Mouse (Mus musculus): ENCODE results near the gene Rundc1.
"Not testable (repeated sequence)": the region's sequence is repeated elsewhere in the genome, so short reads cannot be mapped to it uniquely, and the experiment has no call there.

Gene Rundc1

DNA sequence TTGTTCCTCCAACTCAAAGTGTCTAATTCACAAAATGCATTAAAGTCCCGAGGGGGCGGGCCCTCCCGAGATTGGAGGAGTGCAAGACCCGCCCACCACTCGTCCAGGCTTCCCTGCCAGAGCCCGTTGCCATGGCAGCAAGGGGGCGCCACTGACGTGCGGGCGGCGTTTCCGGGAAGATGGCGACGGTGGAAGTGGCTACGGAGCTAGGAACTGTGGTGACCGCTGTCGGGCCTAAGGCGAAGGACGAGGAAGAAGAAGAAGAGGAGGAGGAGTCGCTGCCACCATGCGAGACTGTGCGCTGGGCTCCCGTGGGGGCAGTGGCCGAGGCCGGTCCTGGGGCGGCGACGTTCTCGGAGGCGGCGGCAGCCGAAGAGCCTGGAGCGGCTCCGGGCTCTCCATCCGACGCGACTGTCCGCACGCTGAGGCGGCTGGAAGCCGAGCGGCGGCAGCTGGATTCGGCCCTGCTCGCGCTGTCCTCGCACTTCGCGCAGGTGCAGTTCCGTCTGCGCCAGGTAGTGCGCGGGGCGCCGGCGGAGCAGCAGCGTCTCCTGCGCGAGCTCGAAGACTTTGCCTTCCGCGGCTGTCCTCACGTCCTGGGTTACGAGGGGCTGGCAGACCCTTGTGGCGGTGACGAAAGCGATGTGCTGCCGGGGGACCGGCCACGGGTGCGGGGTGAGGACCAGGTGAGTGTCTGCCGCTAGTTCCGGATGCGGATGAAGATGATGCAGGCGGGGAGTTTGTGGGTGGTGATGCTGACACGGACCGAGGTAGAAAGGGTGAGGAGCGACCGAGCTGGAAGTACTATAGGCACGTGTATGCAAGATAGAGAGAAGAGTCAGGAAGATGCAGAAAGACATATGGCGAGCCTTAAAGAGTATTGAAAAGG is at the start of gene Rundc1, which contains the start of gene Ptges3l:
Gene Rundc1, plus strand, starts transcription at position 161 of the 889 bp plus-strand sequence.
Gene Ptges3l, minus strand, starts transcription at position 409 of the 889 bp plus-strand sequence.
- peak; percentile 97 for DNase-seq (ENCODE audit: low spot score)

DNA sequence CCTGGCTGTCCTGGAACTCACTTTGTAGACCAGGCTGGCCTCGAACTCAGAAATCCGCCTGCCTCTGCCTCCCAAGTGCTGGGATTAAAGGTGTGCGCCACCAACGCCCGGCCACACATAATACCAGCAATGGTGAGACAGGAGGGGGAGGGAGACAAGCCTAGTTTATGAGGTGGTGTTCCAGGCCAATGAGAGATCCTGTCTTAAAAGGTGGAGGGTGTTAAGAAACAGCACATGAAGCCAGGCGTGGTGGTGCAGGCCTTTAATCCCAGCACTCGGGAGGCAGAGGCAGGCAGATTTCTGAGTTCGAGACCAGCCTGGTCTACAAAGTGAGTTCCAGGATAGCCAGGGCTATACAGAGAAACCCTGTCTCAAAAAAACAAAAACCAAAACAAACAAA is 46.7 kb upstream of the Rundc1 start:
- DNase-seq (ENCODE audit: low spot score), result not testable (repeated sequence)

DNA sequence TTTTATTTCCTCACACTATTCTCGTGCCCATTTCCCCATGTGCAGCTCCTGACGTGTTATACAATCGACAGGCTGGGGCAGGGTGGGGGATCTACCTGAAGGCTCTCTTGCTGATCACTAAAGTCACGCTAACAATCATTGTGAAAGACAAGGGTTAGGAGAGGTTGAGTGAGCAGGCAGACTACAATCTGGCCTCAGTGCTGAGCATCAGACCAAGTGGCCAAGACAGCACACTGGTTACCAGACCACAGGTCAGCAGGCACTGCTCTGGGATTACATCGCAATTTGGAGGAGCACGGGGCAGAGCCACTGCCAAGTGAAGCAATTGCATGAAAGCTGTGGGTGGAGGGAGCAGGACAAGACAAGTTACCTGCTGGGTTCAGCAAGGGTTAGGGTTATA is 46.0 kb upstream of the Rundc1 start:
- no peak for DNase-seq (ENCODE audit: low spot score)

DNA sequence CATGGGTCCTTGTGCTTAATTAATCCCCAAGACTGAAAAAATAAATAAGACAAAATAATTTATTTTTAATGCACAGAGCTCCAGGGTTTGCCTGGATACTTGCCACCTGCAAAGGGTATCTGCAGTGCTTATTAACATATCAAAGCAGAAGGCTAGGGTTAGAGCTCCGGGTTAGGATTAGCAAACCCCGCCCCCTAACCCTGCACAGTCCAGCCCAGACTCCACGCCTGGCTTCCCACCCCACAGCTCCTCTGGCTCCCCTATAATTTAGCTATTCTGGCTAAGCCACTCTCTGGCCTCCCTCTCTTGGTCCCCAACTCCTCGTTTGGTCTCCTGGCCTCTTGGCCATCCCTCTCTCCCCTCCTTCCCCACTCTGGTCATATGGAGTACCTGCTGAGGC is 43.1 kb upstream of the Rundc1 start:
- peak; percentile 4 for DNase-seq (ENCODE audit: low spot score)

DNA sequence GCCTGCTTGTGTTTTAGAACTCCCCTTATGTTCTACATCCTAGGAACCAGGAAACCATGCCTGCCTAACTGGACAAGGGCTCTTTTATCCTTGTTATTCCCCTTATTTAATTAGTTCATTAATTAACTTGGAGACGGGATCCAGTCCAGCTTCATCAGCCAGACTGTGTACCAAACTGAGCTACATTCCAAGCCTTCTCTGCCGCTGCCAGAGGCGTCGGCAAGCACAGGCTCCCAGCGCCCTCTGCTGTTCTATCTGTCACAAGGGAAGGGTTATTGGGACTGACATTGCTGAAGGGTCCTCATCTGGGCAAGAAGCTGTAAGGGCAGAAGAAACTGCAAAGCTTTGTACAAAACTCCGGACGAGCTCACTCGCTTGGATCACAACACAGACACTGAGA is 29.8 kb upstream of the Rundc1 start:
- DNase-seq (ENCODE audit: low spot score), result peak; percentile 90

DNA sequence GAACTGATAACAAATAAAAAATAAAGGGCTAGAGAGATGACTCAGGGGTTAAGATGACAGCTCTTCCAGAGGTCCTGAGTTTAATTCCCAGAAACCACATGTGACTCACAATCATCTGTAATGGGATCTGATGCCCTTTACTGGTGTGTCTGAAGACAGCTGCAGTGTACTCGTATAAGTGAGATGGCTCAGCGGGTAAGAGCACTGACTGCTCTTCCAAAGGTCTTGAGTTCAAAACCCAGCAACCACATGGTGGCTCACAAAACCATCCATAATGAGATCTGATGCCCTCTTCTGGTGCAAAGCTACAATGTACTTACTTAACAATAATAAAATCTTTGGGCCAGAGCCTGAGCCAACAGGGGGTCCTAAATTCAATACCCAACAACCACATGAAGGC is 9.6 kb upstream of the Rundc1 start:
- DNase-seq (ENCODE audit: low spot score), result no peak

DNA sequence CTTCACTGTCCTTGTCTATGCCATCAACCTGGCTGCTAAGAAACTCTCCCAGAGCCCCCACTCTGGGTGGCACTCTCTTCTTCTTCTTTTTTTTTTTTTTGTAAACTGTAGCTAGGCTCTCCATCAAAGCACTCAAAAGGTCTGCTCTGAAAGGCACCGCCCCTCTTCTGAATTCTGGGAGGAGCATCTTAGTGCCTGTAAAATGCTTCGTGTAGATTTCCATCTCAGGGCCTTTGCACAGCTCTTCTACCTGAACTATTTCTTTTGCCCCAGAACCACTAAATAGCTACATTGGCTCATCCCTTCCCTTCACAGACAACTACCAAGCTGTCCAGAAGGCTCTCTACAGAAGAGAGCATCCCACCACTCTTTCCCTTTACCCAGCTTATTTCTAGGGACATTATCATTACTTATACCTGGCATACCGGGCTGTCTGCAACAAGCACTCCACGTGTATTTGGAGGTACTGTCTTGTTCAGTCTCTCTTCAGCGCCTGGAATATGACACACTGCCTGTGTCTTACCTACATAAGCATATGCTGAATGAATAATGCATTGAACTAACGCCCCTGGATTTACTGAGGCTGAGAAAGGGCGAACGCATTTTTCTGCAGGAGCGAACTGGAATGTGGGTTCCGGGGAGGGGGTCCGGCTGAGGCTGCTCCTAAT is 8.3 kb upstream of the Rundc1 start:
- DNase-seq (ENCODE audit: low spot score), result peak; percentile 28

DNA sequence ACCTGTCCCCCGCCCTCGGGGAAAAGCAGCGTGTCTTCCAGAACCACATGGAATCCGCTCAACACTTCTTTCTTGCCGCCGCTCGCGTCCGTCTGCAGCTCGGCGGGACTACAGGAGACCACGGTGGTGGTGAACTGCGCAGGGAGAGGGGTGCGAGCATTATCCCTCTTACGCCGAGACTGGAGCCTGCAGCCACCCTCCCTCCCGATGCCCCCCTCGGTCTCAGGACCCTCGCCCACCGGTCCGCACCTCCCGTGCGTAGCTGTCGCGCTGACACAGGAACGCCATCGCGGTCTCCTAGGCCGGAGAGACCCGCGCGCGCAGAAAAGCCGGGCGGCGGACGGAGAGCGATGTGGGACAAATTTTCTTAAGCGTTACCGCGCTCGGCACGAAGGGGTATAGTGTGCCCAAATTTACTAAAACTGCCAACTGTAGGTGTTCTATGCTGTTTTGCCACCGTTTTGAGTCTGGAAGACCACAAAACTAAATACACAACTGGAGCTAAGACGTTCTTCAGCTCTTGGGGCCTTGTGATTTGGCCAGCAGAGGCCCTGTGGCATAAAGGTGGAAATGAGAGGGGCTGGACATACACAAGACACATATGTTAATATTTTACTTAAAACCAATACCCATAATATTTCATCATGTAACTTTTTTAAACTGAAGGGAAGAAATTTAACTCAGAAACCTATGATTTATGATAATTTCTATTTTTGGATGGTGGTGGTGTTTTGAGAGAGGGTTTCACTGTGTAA is 7.6 kb upstream of the Rundc1 start, which contains the start of gene Aarsd1:
Gene Aarsd1, minus strand, starts transcription at position 515 of the 755 bp plus-strand sequence.
- DNase-seq (ENCODE audit: low spot score), result peak; percentile 91

DNA sequence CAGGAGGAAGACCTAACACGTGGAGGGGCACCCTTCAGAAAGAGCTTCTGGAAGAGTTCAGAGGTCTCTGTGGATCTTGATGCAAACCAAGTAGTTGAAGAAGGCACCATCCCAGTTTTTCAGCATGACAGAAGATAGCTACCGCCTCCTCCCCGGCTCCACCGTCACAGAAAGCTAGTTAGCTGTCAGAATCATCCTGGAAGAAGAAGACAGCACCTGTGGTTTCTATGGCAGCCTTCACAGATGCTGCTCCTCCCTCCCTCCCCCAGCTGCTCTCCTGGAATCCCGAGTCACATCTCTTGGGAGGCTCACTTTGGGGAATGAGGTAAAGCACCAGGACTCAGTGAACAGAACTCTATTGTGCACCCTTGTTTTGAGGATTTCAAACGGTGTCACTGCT is 5.9 kb upstream of the Rundc1 start:
- no peak for DNase-seq (ENCODE audit: low spot score)

DNA sequence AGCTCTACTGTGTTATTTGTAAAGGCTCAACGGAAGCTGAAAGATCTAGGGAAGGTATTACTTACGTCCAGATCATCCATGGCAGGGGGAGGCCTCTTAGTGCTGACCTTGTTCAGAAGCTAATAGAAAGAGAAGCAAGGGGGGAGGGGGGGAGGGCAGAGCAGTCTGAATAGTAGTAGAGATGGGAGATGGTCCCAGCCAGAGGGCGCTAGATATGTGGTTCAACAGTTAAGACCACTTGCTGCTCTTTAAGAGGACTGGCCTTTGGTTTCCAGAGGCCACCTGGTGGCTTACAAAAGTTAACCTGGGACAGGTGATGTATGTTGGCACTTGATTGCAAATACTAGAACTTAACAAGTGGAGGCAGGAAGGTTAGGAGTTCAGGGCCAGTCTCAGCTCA is 5.3 kb upstream of the Rundc1 start:
- DNase-seq (ENCODE audit: low spot score), result peak; percentile 45

DNA sequence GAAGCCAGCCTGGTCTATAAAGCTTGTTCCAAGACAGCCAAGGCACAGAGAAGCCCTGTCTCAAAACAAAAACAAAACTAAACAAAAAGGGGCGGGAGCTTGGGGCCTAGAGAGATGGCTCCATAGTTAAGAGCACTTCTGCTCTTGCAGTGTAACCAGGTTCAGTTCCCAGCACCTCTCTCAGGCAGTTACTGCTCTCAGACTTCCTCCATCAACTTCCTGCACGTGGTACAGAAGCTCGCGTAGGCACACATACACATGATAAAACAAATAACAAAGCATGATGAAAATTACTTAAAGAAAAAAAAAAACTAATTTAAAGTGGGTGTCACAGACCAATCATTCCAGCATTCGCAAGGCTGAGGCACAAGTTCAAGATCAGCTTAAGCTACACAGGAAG is 4.7 kb upstream of the Rundc1 start:
- DNase-seq (ENCODE audit: low spot score), result no peak

DNA sequence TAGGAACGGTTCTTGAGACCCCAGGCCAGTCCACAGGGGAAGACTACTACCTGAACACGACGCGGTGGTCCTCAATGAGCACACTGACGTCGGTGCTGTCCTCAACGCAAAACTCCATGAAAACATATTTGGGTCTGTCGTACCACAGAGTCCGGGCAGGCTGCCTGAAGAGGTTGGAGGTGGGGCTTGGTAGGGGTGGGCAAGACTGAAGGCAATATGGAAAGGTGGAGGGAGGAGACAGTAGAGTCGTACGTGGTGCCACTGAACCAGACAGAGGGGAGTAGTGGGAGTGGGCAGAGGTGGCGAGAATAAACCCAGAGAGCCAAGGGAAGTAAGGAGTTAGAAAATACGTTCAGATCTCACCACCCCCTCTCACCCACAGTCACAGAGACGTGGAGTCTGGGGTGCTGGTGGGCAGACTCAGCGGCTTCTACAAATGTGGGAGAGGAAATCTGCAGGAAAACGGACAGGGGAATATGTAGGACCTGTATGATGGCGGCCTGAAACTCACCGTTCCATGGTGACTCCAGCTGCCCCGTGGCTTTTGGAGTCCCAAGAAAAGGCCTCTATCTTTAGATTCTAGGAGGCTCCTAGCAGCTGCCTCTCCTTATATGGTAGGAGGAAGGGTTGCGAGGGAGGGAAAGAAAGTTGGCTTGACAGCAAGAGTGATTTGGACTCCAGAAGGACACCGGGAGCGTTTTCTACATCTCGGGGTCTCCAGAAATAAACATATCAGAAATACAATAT is 607 bp upstream of the Rundc1 start, which contains the start of gene Gm27029:
Gene Gm27029, minus strand, starts transcription at position 692 of the 747 bp plus-strand sequence.
- no peak for DNase-seq (ENCODE audit: low spot score)

DNA sequence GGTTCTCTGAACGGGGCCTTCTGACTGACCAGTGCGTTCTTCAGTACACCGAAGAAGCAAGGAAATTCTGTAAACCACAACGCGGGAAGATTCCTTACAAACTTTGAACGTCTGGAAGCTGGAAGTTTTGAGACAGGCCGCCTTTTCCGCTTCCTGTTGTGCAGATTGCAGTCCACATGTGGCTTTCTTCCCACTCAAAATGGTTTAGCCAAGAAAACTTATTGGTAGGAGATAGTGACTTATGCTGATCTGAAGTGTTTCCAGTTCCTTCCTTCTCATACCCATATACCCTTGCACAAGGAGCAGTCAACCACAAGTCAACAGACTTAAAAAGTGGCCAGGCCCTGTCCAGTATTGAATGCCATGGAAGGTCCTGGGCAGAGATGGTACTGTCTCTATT is 1.3 kb downstream of the Rundc1 start:
- no peak for DNase-seq (ENCODE audit: low spot score)

DNA sequence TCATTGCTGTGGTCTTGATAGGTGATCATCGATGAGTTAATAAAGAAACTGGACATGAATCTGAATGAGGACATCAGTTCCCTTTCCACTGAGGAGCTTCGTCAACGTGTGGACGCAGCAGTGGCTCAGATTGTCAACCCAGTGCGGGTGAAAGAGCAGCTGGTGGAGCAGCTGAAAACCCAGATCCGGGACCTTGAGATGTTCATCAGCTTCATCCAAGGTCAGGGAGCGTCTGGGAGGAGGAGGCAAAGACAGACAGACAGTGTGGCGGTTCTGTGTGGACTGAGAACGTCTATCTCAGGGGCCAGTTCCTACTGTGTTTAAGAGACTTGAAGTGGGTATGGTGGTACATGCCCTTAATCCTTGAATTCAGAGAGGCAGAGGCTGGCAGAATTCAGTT is 6.4 kb downstream of the Rundc1 start:
- DNase-seq (ENCODE audit: low spot score), result no peak

DNA sequence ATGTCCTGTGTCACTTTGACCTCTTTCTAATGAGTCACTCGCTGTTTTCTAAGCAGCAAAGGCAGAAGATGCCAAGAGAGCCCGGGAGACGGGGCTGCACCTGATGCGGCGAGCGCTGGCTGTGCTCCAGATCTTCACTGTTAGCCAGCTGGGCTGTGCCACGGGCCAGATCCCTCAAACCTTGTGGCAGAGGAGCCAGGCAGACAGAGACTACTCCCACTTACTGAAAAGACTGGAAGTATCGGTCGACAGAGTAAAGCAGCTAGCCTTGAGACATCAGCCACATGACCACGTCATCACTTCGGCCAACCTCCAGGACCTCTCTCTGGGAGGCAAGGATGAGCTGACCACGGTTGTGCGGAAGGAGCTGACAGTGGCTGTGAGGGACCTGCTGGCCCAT is 8.5 kb downstream of the Rundc1 start:
- DNase-seq (ENCODE audit: low spot score), result no peak

DNA sequence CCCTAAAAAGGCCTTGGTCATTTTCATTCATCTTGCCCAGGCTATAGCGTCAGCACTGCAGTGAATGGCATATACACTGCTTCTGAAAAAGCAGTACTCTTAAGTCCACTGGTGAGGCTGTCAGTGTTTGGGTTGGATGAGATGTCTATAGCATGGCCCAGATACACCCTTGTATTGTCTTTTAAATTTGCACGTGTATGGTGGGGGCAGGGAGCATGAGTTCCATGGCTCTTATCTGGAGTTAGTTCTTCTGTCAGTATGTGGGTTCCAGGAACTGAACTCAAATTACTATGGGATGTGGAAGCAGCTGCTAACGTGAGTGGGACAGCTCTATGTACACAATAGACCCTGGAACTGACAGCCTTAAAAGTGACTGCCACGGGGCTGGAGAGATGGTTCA is 10.9 kb downstream of the Rundc1 start:
- DNase-seq (ENCODE audit: low spot score), result no peak

DNA sequence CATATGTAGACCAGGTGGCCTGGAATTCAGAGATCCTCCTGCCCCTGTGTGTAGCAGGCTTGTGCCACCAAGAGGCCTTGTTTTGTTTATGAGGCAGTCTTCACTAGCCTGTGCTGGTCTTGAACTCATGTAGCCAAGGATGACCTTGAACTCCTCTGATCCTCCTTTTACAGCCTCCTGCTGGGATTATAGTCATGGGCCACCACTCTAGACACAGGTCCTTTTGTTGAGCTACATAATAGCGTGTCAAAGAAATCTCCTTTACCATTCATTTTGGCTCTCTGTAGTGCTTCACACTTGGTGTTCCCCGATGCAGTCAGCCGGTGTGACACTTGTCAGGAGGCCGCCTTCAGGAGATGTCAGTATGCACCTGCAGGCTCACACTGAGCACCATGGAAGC is 12.0 kb downstream of the Rundc1 start:
- DNase-seq (ENCODE audit: low spot score), result no peak

DNA sequence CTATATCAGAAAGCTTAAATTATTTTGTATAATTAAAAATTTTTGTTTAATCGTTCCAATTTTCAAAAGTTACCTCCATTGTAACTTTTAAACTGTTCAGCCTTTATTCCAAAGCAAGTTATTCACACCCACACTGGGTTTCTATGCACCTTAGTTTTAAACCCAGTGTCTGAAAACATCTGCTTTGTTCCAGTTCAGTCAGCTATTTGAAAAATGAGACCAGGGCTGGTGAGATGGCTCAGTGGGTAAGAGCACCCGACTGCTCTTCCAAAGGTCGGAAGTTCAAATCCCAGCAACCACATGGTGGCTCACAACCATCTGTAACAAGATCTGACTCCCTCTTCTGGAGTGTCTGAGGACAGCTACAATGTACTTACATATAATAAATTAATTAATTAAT is 13.1 kb downstream of the Rundc1 start:
- DNase-seq (ENCODE audit: low spot score), result not testable (repeated sequence)

DNA sequence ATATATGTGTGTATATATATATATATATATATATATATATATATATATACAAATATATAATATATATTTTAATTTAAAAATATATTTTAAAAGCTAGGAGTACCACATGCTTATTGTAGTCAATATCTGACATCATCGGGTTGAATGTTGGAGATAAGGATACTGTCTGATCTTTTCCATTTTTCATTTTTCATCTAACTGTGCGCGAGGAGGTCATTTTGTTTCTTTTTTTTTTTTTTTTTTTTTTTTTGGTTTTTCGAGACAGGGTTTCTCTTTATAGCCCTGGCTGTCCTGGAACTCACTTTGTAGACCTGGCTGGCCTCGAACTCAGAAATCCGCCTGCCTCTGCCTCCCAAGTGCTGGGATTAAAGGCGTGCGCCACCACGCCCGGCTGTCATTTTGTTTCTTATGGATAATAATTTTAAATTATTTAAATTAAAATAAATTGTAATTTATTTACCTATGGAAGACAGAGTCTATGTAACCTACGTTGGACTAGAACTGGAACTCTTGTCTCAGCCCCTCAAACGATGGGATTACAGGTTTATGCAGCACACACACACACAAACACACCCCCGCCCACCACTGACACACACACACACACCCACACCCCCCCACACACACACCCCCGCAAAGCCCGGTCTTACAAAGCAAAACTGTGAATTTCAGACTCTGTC is 16.7 kb downstream of the Rundc1 start:
- not testable (repeated sequence) for DNase-seq (ENCODE audit: low spot score)

DNA sequence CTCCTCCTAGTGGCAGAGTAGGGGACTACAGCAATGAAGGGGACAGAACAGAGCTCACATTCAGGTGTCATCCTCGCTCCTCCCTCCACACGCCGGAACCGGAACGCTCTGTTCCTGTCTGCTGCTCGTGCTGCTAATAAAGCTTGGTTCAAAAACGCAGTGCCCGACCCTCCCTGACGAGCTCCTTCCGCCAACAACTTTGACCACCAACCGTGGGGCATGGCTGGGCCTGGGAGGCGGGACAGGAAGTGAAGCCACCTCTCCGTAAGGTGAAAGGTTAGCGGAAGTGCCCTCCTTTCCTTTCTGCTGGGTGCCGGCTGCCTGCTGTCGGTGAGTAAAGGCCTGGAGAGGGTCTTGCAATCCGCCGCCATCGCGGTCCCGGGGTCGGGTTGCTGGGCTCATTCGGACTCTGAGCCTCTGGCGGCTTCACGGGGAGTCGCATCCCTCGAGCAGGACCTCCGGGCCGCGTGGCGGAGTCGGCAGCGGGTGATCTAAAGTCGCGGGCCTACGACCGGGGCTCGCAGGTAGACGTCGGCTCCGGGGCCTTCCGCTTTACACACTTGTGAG is 17.3 kb downstream of the Rundc1 start, which contains the start of gene Rpl27:
Gene Rpl27, plus strand, starts transcription at position 172 of the 567 bp plus-strand sequence.
- DNase-seq (ENCODE audit: low spot score), result peak; percentile 99

DNA sequence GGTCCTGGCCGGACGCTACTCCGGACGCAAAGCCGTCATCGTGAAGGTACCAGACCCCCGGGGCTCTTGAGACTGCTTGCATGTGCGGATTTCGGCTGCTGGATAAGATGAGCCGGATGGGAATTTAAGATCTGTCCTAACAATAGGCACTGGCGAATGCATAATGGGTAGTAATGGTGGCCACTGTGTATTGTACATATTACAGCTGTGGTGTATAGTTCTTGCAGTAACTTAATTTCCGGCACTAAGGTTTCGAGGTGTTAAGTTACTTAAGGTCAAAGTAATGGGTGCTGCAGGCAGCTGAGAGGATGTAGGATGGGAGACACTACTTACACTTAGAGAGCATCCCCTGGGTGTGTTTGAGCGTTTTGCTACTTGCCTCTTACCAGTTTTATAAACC is 17.9 kb downstream of the Rundc1 start:
- no peak for DNase-seq (ENCODE audit: low spot score)

Measured in retina, embryonic 14.5 days (tissue).